Mouse (Mus musculus): ENCODE measurements around the gene Olfr1500. TPM values are rescaled to one million over a fixed set of nuclear protein-coding genes. Genes with fewer than 3 reads are reported as not detected.
"Not testable (repeated sequence)": the region's sequence is repeated elsewhere in the genome, so short reads cannot be mapped to it uniquely, and the experiment has no call there.

Gene Olfr1500
- total and polyA plus RNA-seq, 3 experiments: not detected

DNA sequence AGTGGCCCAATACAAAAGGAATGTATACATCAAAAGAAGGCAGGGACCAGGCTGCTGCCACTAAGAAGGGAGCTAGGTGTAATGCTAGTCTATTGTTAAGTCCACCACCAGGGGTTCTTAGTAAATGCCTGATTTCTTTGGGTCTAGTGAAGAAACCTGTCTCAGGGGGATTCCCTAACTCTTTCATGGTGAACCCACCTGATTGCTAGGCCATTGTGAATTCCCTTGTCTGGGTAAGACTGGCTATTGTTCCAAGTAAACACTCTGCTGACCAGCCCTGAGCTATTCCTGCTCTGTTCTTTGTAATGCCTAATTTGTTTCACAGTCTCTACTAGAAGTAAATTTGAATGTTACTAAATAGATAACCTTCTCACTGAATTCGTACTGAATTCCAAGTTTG is 24.8 kb downstream of the Olfr1500 start:
- H3K36me3 ChIP-seq (ENCODE audit: control insufficient read depth in 1 of 2, insufficient read depth in 2 of 2, low read length in 2 of 2); H3K27me3 ChIP-seq (ENCODE audit: control insufficient read depth in 1 of 2, insufficient read depth in 2 of 2, low read length in 2 of 2); H3K79me2 ChIP-seq (ENCODE audit: control insufficient read depth, insufficient read depth, low read length, poor library complexity); H3K27ac ChIP-seq (ENCODE audit: control insufficient read depth, low read depth, low read length); H3K4me1 ChIP-seq (ENCODE audit: control insufficient read depth in 1 of 2, insufficient read depth in 2 of 2, low read length in 2 of 2); H3K4me3 ChIP-seq (ENCODE audit: control insufficient read depth in 1 of 2, insufficient read depth in 1 of 2, low read depth in 2 of 2, low read length in 2 of 2); DNase-seq (ENCODE audit: low read depth, low spot score); H3K9ac ChIP-seq (ENCODE audit: control insufficient read depth, low read depth, low read length, poor library complexity, severe bottlenecking); H3K9me3 ChIP-seq (replicated peaks; ENCODE audit: insufficient read depth, low read length): not testable (repeated sequence)

DNA sequence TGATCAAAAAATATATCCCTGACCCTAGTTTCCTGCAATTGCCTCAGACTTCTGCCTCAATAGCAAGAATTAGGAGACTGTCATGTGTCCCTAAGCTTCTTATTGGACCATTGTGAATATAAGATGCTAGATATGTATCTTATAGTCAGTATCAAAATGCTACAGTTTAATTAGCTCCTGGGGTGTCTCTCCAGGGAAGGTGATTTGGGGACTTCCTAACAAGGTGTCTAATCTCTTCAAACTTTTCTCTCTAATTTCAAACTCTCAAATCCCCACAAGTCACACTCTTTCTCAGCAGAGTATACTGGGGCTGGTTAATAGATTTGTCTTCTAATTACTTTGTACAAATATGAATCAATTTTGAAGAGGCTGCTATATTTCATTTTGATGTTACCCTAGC is 32.2 kb downstream of the Olfr1500 start, which contains the start of gene Olfr1497:
Gene Olfr1497 (minus strand): TSS at position 101 of the 400 bp plus-strand sequence.
- Histone ChIP-seq H3K27ac (ENCODE audit: control insufficient read depth, low read depth, low read length) (no peak within 1 kb of the TSS), H3K9ac (ENCODE audit: control insufficient read depth, low read depth, low read length, poor library complexity, severe bottlenecking) (no peak within 1 kb of the TSS), H3K27me3 (ENCODE audit: control insufficient read depth in 1 of 2, insufficient read depth in 2 of 2, low read length in 2 of 2) (no peaks in the 10 kb centered on the region), H3K4me3 (ENCODE audit: control insufficient read depth in 1 of 2, insufficient read depth in 1 of 2, low read depth in 2 of 2, low read length in 2 of 2) (no peak within 1 kb of the TSS), H3K36me3 (ENCODE audit: control insufficient read depth in 1 of 2, insufficient read depth in 2 of 2, low read length in 2 of 2) (no peaks in the 10 kb centered on the region), H3K79me2 (ENCODE audit: control insufficient read depth, insufficient read depth, low read length, poor library complexity) (no peaks in the 10 kb centered on the region), H3K9me3 (replicated peaks; ENCODE audit: insufficient read depth, low read length) (no peaks in the 10 kb centered on the region), H3K4me1 (ENCODE audit: control insufficient read depth in 1 of 2, insufficient read depth in 2 of 2, low read length in 2 of 2) (no peaks in the 10 kb centered on the region)
- DNase-seq (ENCODE audit: low read depth, low spot score): no peak
- TF ChIP-seq ETS1 (IDR thresholded peaks at IDR 0.05; ENCODE audit: low read depth, low read length): no peak
- TF ChIP-seq TBP (IDR thresholded peaks at IDR 0.05; ENCODE audit: low read depth, low read length): no peak
- no peak for TF ChIP-seq KAT2A (conservative IDR thresholded peaks at IDR 0.05; ENCODE audit: low read depth, low read length)
- TF ChIP-seq E2F4 (IDR thresholded peaks at IDR 0.05; ENCODE audit: borderline replicate concordance, low read depth, low read length): no peak
- TF ChIP-seq JUND (IDR thresholded peaks at IDR 0.05; ENCODE audit: low read depth, low read length): no peak

DNA sequence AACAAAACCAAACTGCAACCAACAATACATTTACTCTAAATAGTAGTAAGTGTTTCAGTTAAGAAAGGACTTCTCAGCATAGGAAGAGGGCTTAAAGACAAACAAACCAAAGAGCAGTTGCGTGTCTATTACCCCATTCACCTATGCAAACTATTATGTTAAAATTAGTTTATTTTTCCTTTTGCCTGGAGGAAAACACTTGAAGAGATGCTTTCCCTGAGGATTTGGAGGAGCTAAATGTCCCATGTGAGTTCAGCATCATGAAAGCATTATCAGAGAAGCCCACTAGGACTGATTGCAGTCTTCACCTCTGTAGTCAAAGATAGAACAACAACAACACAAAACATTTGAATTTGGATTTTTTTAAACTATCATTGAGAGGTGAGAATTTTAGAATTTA is 52.7 kb downstream of the Olfr1500 start, which contains the start of gene Olfr1496:
Gene Olfr1496 (plus strand): TSS at position 301 of the 400 bp plus-strand sequence.
- TF ChIP-seq RAD21 (IDR thresholded peaks at IDR 0.05; ENCODE audit: low read depth, low read length) (no peak), SIN3A (IDR thresholded peaks at IDR 0.05; ENCODE audit: low read length) (no peak), CHD2 (IDR thresholded peaks at IDR 0.05; ENCODE audit: low read length) (no peak), MAX (IDR thresholded peaks at IDR 0.05; ENCODE audit: low read length) (no peak), USF1 (IDR thresholded peaks at IDR 0.05; ENCODE audit: low read depth, low read length) (no peak), SMC3 (IDR thresholded peaks at IDR 0.05; ENCODE audit: low read depth, low read length) (no peak), ZKSCAN1 (IDR thresholded peaks at IDR 0.05; ENCODE audit: low read depth, low read length) (no peak), TBP (IDR thresholded peaks at IDR 0.05; ENCODE audit: low read depth, low read length) (no peak), TAL1 (IDR thresholded peaks at IDR 0.05; ENCODE audit: low read length) (no peak), UBTF (IDR thresholded peaks at IDR 0.05; ENCODE audit: borderline replicate concordance, insufficient read depth, low read depth, low read length) (no peak), ZMIZ1 (IDR thresholded peaks at IDR 0.05; ENCODE audit: low read depth, low read length) (no peak), MYB (IDR thresholded peaks at IDR 0.05; ENCODE audit: low read depth, low read length) (no peak)
- Histone ChIP-seq H3K9me3 (replicated peaks; ENCODE audit: insufficient read depth, low read length) (no peaks in the 10 kb centered on the region), H3K27ac (ENCODE audit: control insufficient read depth, low read depth, low read length) (no peak within 1 kb of the TSS), H3K36me3 (ENCODE audit: control insufficient read depth in 1 of 2, insufficient read depth in 2 of 2, low read length in 2 of 2) (no peaks in the 10 kb centered on the region), H3K79me2 (ENCODE audit: control insufficient read depth, insufficient read depth, low read length, poor library complexity) (no peaks in the 10 kb centered on the region), H3K4me3 (ENCODE audit: control insufficient read depth in 1 of 2, insufficient read depth in 1 of 2, low read depth in 2 of 2, low read length in 2 of 2) (no peak within 1 kb of the TSS), H3K9ac (ENCODE audit: control insufficient read depth, low read depth, low read length, poor library complexity, severe bottlenecking) (no peak within 1 kb of the TSS), H3K27me3 (ENCODE audit: control insufficient read depth in 1 of 2, insufficient read depth in 2 of 2, low read length in 2 of 2) (no peaks in the 10 kb centered on the region), H3K4me1 (ENCODE audit: control insufficient read depth in 1 of 2, insufficient read depth in 2 of 2, low read length in 2 of 2) (no peaks in the 10 kb centered on the region)
- DNase-seq (ENCODE audit: low read depth, low spot score): no peak

Other genes starting within 250 kb of the Olfr1500 start
- gene Olfr1484, start 247.0 kb downstream of the Olfr1500 start, total RNA-seq (2012; rRNA removed): not detected in 2 replicates
- gene Olfr1484, start 247.0 kb downstream of the Olfr1500 start, polyA plus RNA-seq (2012; ENCODE audit: insufficient read depth in 1 of 2, insufficient read length in 2 of 2, low read depth in 1 of 2, low replicate concordance in 2 of 2, missing spikeins in 1 of 2): not detected
- not detected in 2 replicates for gene Olfr1487, start 213.1 kb downstream of the Olfr1500 start, total RNA-seq (2012; rRNA removed)
- not detected for gene Olfr1487, start 213.1 kb downstream of the Olfr1500 start, polyA plus RNA-seq (2012; ENCODE audit: insufficient read depth in 1 of 2, insufficient read length in 2 of 2, low read depth in 1 of 2, low replicate concordance in 2 of 2, missing spikeins in 1 of 2)
- gene Olfr1489, start 198.9 kb downstream of the Olfr1500 start, total RNA-seq (2012; rRNA removed): not detected in 2 replicates
- not detected for gene Olfr1489, start 198.9 kb downstream of the Olfr1500 start, polyA plus RNA-seq (2012; ENCODE audit: insufficient read depth in 1 of 2, insufficient read length in 2 of 2, low read depth in 1 of 2, low replicate concordance in 2 of 2, missing spikeins in 1 of 2)
- gene Olfr1490, start 179.4 kb downstream of the Olfr1500 start, total RNA-seq (2012; rRNA removed): not detected in 2 replicates
- not detected for gene Olfr1490, start 179.4 kb downstream of the Olfr1500 start, polyA plus RNA-seq (2012; ENCODE audit: insufficient read depth in 1 of 2, insufficient read length in 2 of 2, low read depth in 1 of 2, low replicate concordance in 2 of 2, missing spikeins in 1 of 2)
- not detected in 2 replicates for gene Olfr1491, start 133.2 kb downstream of the Olfr1500 start, total RNA-seq (2012; rRNA removed)
- not detected for gene Olfr1491, start 133.2 kb downstream of the Olfr1500 start, polyA plus RNA-seq (2012; ENCODE audit: insufficient read depth in 1 of 2, insufficient read length in 2 of 2, low read depth in 1 of 2, low replicate concordance in 2 of 2, missing spikeins in 1 of 2)
- not detected in 2 replicates for gene Olfr1493-ps1, start 107.2 kb downstream of the Olfr1500 start, total RNA-seq (2012; rRNA removed)
- not detected for gene Olfr1493-ps1, start 107.2 kb downstream of the Olfr1500 start, polyA plus RNA-seq (2012; ENCODE audit: insufficient read depth in 1 of 2, insufficient read length in 2 of 2, low read depth in 1 of 2, low replicate concordance in 2 of 2, missing spikeins in 1 of 2)
- not detected in 2 replicates for gene Olfr1494, start 90.8 kb downstream of the Olfr1500 start, total RNA-seq (2012; rRNA removed)
- gene Olfr1494, start 90.8 kb downstream of the Olfr1500 start, polyA plus RNA-seq (2012; ENCODE audit: insufficient read depth in 1 of 2, insufficient read length in 2 of 2, low read depth in 1 of 2, low replicate concordance in 2 of 2, missing spikeins in 1 of 2): not detected
- gene Olfr1495, start 65.9 kb downstream of the Olfr1500 start, total RNA-seq (2012; rRNA removed): not detected in 2 replicates
- not detected for gene Olfr1495, start 65.9 kb downstream of the Olfr1500 start, polyA plus RNA-seq (2012; ENCODE audit: insufficient read depth in 1 of 2, insufficient read length in 2 of 2, low read depth in 1 of 2, low replicate concordance in 2 of 2, missing spikeins in 1 of 2)
- not detected in 2 replicates for gene Olfr1496, start 52.6 kb downstream of the Olfr1500 start, total RNA-seq (2012; rRNA removed)
- gene Olfr1496, start 52.6 kb downstream of the Olfr1500 start, polyA plus RNA-seq (2012; ENCODE audit: insufficient read depth in 1 of 2, insufficient read length in 2 of 2, low read depth in 1 of 2, low replicate concordance in 2 of 2, missing spikeins in 1 of 2): not detected
- gene Olfr1497, start 32.3 kb downstream of the Olfr1500 start, total RNA-seq (2012; rRNA removed): not detected in 2 replicates
- not detected for gene Olfr1497, start 32.3 kb downstream of the Olfr1500 start, polyA plus RNA-seq (2012; ENCODE audit: insufficient read depth in 1 of 2, insufficient read length in 2 of 2, low read depth in 1 of 2, low replicate concordance in 2 of 2, missing spikeins in 1 of 2)
- not detected in 2 replicates for gene Olfr1499, start 11.0 kb downstream of the Olfr1500 start, total RNA-seq (2012; rRNA removed)
- gene Olfr1499, start 11.0 kb downstream of the Olfr1500 start, polyA plus RNA-seq (2012; ENCODE audit: insufficient read depth in 1 of 2, insufficient read length in 2 of 2, low read depth in 1 of 2, low replicate concordance in 2 of 2, missing spikeins in 1 of 2): not detected
- not detected in 2 replicates for gene Olfr1501, start 20.2 kb upstream of the Olfr1500 start, total RNA-seq (2012; rRNA removed)
- not detected for gene Olfr1501, start 20.2 kb upstream of the Olfr1500 start, polyA plus RNA-seq (2012; ENCODE audit: insufficient read depth in 1 of 2, insufficient read length in 2 of 2, low read depth in 1 of 2, low replicate concordance in 2 of 2, missing spikeins in 1 of 2)
- gene Olfr1502, start 31.3 kb upstream of the Olfr1500 start, total RNA-seq (2012; rRNA removed): not detected in 2 replicates
- gene Olfr1502, start 31.3 kb upstream of the Olfr1500 start, polyA plus RNA-seq (2012; ENCODE audit: insufficient read depth in 1 of 2, insufficient read length in 2 of 2, low read depth in 1 of 2, low replicate concordance in 2 of 2, missing spikeins in 1 of 2): not detected
- gene Olfr1504, start 67.4 kb upstream of the Olfr1500 start, total RNA-seq (2012; rRNA removed): not detected in 2 replicates
- gene Olfr1504, start 67.4 kb upstream of the Olfr1500 start, polyA plus RNA-seq (2012; ENCODE audit: insufficient read depth in 1 of 2, insufficient read length in 2 of 2, low read depth in 1 of 2, low replicate concordance in 2 of 2, missing spikeins in 1 of 2): not detected
- not detected in 2 replicates for gene Olfr1505, start 83.0 kb upstream of the Olfr1500 start, total RNA-seq (2012; rRNA removed)
- gene Olfr1505, start 83.0 kb upstream of the Olfr1500 start, polyA plus RNA-seq (2012; ENCODE audit: insufficient read depth in 1 of 2, insufficient read length in 2 of 2, low read depth in 1 of 2, low replicate concordance in 2 of 2, missing spikeins in 1 of 2): under 1 TPM in 1 of 2 experiments, not detected in 1; 0.01 TPM

All from MEL (cell line).